Mouse (Mus musculus) liver, embryonic 14.5 days (tissue): Measurements from ENCODE around the gene Odf3b.

Source experiments
- CTCF ChIP-seq: IDR thresholded peaks from 2 replicates; pipeline ENCODE4 v1.5.1; 2016; ENCODE audit warnings: antibody characterized with exemption, low read depth, control low read depth
- EP300 ChIP-seq: IDR thresholded peaks from 2 replicates; pipeline ENCODE4 v1.6.1; 2016; ENCODE audit warnings: antibody characterized with exemption, low read depth

GRCm38 (mm10) chr15:89377362-89377761 is 1.7 kb downstream of the Odf3b start:
- no peak for TF ChIP-seq CTCF
- TF ChIP-seq EP300: no peak
